Mouse (Mus musculus) E14TG2a.4 (cell line): ENCODE measurements at regions not wholly inside any gene's neighbourhood (a gene's known extent, or its start where the extent isn't known, plus 50 kb on each side); places are given as distances from the start of the nearest gene placed in this dataset.

Experiments used
- CTCF ChIP-seq: conservative IDR thresholded peaks from 2 replicates; pipeline ENCODE4 v1.5.1; 2014; ENCODE audit warnings: low read length
- NANOG ChIP-seq: IDR thresholded peaks from 2 replicates; pipeline ENCODE4 v1.6.1; 2014; ENCODE audit warnings: borderline replicate concordance, low read length, mixed read lengths

GRCm38 (mm10) chr8:53941144-53941543, 136.3 kb upstream of the Vegfc start:
- TF ChIP-seq CTCF (no peak), NANOG (no peak)
